Mouse (Mus musculus) limb, embryonic 10.5 days (tissue): Measurements from ENCODE around the gene Nfkbie. TPM values are rescaled to one million over a fixed set of nuclear protein-coding genes. Genes with fewer than 3 reads are reported as not detected.

Experiments used
- DNase-seq: peaks from one replicate; pipeline ENCODE4 v3.0.0-alpha.2; 2017; ENCODE audit warnings: low spot score
- H3K27ac ChIP-seq: fragments of 300-500 bp; sonication (generic); 2 replicates; pipeline ENCODE4 v1.5.1; 2016; ENCODE audit warnings: mild to moderate bottlenecking
- H3K27me3 ChIP-seq: fragments of 300-500 bp; sonication (generic); 2 replicates; pipeline ENCODE4 v1.6.1; 2016; ENCODE audit warnings: low read depth, mild to moderate bottlenecking; ENCODE audit not compliant: poor library complexity, severe bottlenecking
- H3K36me3 ChIP-seq: fragments of 300-500 bp; sonication (generic); 2 replicates; pipeline ENCODE4 v1.6.1; 2016; ENCODE audit warnings: mild to moderate bottlenecking, moderate library complexity
- H3K4me1 ChIP-seq: fragments of 300-500 bp; sonication (generic); 2 replicates; pipeline ENCODE4 v1.6.1; 2016
- H3K4me3 ChIP-seq: fragments of 300-500 bp; sonication (generic); 2 replicates; pipeline ENCODE4 v1.5.1; 2016; ENCODE audit warnings: mild to moderate bottlenecking, moderate library complexity
- H3K9me3 ChIP-seq: fragments of 300-500 bp; sonication (generic); replicated peaks from 2 replicates; pipeline ENCODE4 v1.6.1; 2016; ENCODE audit warnings: mild to moderate bottlenecking
- WGBS: fragments of 180-500 bp; shearing (Covaris S2); methylation state at CpG from one replicate; pipeline ENCODE4 v1.1.7; 2016; 5-methylcytosine and 5-hydroxymethylcytosine counted together
- polyA plus RNA-seq: library from polyadenylated mRNA; unstranded; fragments of >200 nt; fragmentation: Nextera tagmentation; extraction: Ambion mirVana; gene quantifications from 2 replicates; pipeline ENCODE4 v1.2.1, GENCODE M21; 2016

The Nfkbie gene
- 5.1 and 5.2 TPM in 2 replicates for polyA plus RNA-seq

DNA sequence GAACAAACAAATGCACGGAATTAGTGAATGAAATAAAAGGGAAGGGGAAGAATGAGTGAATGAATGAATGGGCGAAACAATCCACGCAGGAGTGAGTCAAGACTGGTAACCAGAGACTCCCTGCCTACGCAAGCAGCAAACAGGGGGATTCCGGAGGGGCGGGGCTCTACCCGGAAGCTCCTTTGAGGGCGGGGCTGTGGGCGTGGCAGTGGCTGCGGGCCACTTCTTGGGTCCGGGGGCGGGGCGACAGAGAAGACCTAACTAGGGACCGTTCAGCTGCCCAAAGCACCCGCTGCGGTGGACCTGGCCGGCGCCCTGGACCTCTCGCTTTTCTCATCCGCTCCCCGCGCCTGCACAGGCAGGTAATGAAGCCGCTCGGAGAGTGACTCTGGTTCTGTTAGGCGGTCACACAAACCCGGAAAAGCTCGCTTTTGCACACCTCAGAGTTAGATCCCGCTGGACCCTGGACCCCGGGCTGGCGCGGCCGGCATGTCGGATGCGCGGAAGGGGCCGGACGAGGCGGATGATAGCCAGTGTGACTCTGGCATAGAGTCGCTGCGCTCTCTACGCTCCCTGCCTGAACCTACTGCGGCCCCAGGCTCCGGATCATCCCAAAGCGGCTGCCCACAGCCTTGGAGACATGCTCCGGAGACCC, at the start of gene Nfkbie:
Nfkbie (plus strand) TSS at position 252 of the 655 bp plus-strand sequence.
- peak within 1 kb of the TSS; percentile 56; the same call in 1 of the 2 replicates for H3K27ac ChIP-seq
- no peaks in the 10 kb centered on the region for H3K9me3 ChIP-seq
- peaks cover 52% of the 10 kb centered on the region for H3K27me3 ChIP-seq
- peaks cover 49% of the 10 kb centered on the region for H3K4me1 ChIP-seq
- H3K4me3 ChIP-seq = peak within 1 kb of the TSS; percentile 68
- DNase-seq = peak; percentile 100
- H3K36me3 ChIP-seq = no peaks in the 10 kb centered on the region
- under 1% methylated on average over 45 of the region's 45 CpGs for WGBS

GRCm38 (mm10) chr17:45505941-45506465, 49.5 kb upstream of the Nfkbie start:
- Histone ChIP-seq H3K27ac (no peak overlapping the region), H3K36me3 (peaks cover 26% of the 10 kb centered on the region), H3K27me3 (no peaks in the 10 kb centered on the region), H3K4me1 (peaks cover 15% of the 10 kb centered on the region), H3K9me3 (no peaks in the 10 kb centered on the region), H3K4me3 (no peak overlapping the region)
- WGBS = 73% methylated on average over 6 of the region's 6 CpGs
- DNase-seq = no peak

GRCm38 (mm10) chr17:45506700-45507189, 48.8 kb upstream of the Nfkbie start, which contains the start of gene Aars2:
Aars2 (plus strand) TSS chr17:45506841.
- Histone ChIP-seq H3K27me3 (no peaks in the 10 kb centered on the region), H3K36me3 (peaks cover 33% of the 10 kb centered on the region), H3K4me3 (peak within 1 kb of the TSS; percentile 83), H3K9me3 (no peaks in the 10 kb centered on the region), H3K4me1 (peaks cover 15% of the 10 kb centered on the region), H3K27ac (peak within 1 kb of the TSS; percentile 95)
- peak; percentile 96 for DNase-seq
- under 1% methylated on average over 42 of the region's 42 CpGs for whole genome bisulfite sequencing

DNA sequence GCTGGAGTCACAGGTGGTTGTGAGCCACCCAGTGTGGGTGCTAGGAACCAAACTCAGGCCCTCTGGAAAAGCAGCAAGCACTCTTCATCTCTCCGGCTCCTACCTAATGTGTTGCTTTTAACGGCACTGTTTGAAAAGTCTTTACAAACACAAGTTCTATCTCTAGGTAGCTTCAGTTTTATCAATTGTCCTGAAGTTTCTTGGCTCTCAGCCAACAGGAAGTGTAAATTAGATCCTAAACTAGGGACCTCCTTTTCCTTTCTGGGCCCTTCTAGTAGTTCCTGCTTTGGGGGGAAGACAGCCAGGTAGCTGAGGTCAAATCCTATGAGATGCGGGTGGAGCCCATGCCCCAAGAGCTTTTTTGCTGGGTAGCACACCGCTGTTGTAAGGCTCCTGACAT, 44.6 kb upstream of the Nfkbie start:
- no peak for DNase-seq
- Histone ChIP-seq H3K4me1 (peaks cover 19% of the 10 kb centered on the region), H3K4me3 (no peak overlapping the region), H3K36me3 (peaks cover 46% of the 10 kb centered on the region), H3K9me3 (no peaks in the 10 kb centered on the region), H3K27me3 (no peaks in the 10 kb centered on the region), H3K27ac (no peak overlapping the region)
- 90% methylated on average over 4 of the region's 4 CpGs for WGBS

GRCm38 (mm10) chr17:45511757-45512156, 43.7 kb upstream of the Nfkbie start:
- WGBS = 92% methylated on average over 4 of the region's 4 CpGs
- DNase-seq = no peak
- Histone ChIP-seq H3K9me3 (no peaks in the 10 kb centered on the region), H3K4me3 (no peak overlapping the region), H3K27ac (no peak overlapping the region), H3K36me3 (peaks cover 54% of the 10 kb centered on the region), H3K27me3 (no peaks in the 10 kb centered on the region), H3K4me1 (peaks cover 10% of the 10 kb centered on the region)

GRCm38 (mm10) chr17:45515204-45515726, 40.2 kb upstream of the Nfkbie start:
- no peak for DNase-seq
- no peaks in the 10 kb centered on the region for H3K9me3 ChIP-seq
- no peak overlapping the region for H3K4me3 ChIP-seq
- H3K27ac ChIP-seq = no peak overlapping the region
- no peaks in the 10 kb centered on the region for H3K27me3 ChIP-seq
- 51% methylated on average over 15 of the region's 15 CpGs for WGBS
- peaks cover 70% of the 10 kb centered on the region for H3K36me3 ChIP-seq
- peaks cover 8% of the 10 kb centered on the region; the same call in 1 of the 2 replicates for H3K4me1 ChIP-seq

DNA sequence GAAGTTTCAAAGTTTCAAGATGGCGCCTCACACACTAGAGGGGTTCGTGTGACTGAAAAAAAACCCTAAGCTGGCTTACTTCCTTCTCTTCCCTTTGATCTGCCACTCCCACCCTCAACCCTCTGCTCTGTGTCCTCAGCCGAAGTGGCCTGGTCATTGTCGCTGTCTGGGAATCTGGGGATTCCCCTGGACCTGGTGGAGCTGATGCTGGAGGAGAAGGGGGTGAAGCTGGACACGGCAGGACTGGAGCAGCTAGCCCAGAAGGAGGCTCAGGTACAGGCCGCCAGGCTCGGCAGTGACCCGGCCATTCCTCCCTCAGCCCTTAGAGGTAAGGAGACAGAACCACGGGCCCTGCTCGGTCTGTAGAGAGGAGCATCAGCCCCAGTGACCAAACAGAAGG, 39.7 kb upstream of the Nfkbie start:
- Histone ChIP-seq H3K9me3 (no peaks in the 10 kb centered on the region), H3K27me3 (no peaks in the 10 kb centered on the region), H3K4me3 (no peak overlapping the region), H3K4me1 (peaks cover 13% of the 10 kb centered on the region), H3K27ac (no peak overlapping the region), H3K36me3 (peaks cover 70% of the 10 kb centered on the region)
- WGBS = 79% methylated on average over 10 of the region's 10 CpGs
- DNase-seq = no peak

DNA sequence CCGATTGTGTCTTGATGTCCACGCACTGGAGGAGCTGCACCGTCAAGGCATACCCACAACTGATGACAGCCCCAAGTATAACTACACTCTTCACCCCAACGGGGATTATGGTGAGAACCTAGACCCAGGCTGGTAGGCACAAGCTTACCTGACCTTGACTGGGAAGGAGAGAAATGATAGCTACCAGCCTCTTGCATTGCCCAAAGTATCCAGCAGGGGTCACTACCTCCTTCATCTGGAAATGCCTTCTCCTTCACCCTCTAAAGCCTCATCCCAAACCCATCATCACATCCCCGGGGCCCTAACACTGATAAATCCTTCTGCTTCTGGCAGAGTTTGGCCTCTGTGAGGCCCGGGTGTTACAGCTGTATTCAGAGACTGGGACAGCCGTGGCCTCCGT, 39.0 kb upstream of the Nfkbie start:
- no peak overlapping the region for H3K27ac ChIP-seq
- 57% methylated on average over 8 of the region's 8 CpGs for WGBS
- no peak overlapping the region for H3K4me3 ChIP-seq
- H3K27me3 ChIP-seq = no peaks in the 10 kb centered on the region
- peak; percentile 80 for DNase-seq
- no peaks in the 10 kb centered on the region for H3K9me3 ChIP-seq
- H3K4me1 ChIP-seq = peaks cover 19% of the 10 kb centered on the region
- H3K36me3 ChIP-seq = peaks cover 67% of the 10 kb centered on the region

GRCm38 (mm10) chr17:45517135-45517534, 38.4 kb upstream of the Nfkbie start:
- DNase-seq = no peak
- Histone ChIP-seq H3K36me3 (peaks cover 65% of the 10 kb centered on the region), H3K27me3 (no peaks in the 10 kb centered on the region), H3K4me3 (no peak overlapping the region), H3K4me1 (peaks cover 19% of the 10 kb centered on the region), H3K9me3 (no peaks in the 10 kb centered on the region), H3K27ac (no peak overlapping the region)
- 93% methylated on average over 21 of the region's 21 CpGs for WGBS

GRCm38 (mm10) chr17:45517549-45518215, 37.8 kb upstream of the Nfkbie start:
- H3K4me1 ChIP-seq = peaks cover 24% of the 10 kb centered on the region
- WGBS = 92% methylated on average over 28 of the region's 28 CpGs
- no peaks in the 10 kb centered on the region for H3K9me3 ChIP-seq
- H3K4me3 ChIP-seq = no peak overlapping the region
- peaks cover 5% of the 10 kb centered on the region; the same call in 1 of the 2 replicates for H3K27me3 ChIP-seq
- H3K36me3 ChIP-seq = peaks cover 65% of the 10 kb centered on the region
- no peak overlapping the region for H3K27ac ChIP-seq
- no peak for DNase-seq

- H3K27me3 ChIP-seq = peaks cover 13% of the 10 kb centered on the region
- no peak overlapping the region for H3K27ac ChIP-seq
- WGBS = 69% methylated on average over 12 of the region's 12 CpGs
- H3K4me3 ChIP-seq = no peak overlapping the region
- peaks cover 36% of the 10 kb centered on the region for H3K4me1 ChIP-seq
- peaks cover 59% of the 10 kb centered on the region for H3K36me3 ChIP-seq
- DNase-seq = no peak
- no peaks in the 10 kb centered on the region for H3K9me3 ChIP-seq
Measured at GRCm38 (mm10) chr17:45518766-45519475, 36.6 kb upstream of the Nfkbie start.

- WGBS = 70% methylated on average over 11 of the region's 11 CpGs
Measured at GRCm38 (mm10) chr17:45520136-45520535, 35.4 kb upstream of the Nfkbie start.

More at GRCm38 (mm10) chr17:45520136-45520535, 35.4 kb upstream of the Nfkbie start:
- peaks cover 39% of the 10 kb centered on the region for H3K4me1 ChIP-seq
- H3K27ac ChIP-seq = no peak overlapping the region
- DNase-seq = no peak
- H3K36me3 ChIP-seq = peaks cover 58% of the 10 kb centered on the region
- peaks cover 24% of the 10 kb centered on the region for H3K27me3 ChIP-seq
- H3K9me3 ChIP-seq = no peaks in the 10 kb centered on the region
- no peak overlapping the region for H3K4me3 ChIP-seq
